Mouse (Mus musculus): ENCODE data around the gene Nhlrc3.
A peak's percentile ranks its signal among the peaks of the same experiment; 100 is the strongest.

The Nhlrc3 gene

GRCm38 (mm10) chr3:53454561-53454960 lies 8.6 kb downstream of the Nhlrc3 start:
- no peak for DNase-seq (ENCODE audit: low spot score in 2 of 2)

GRCm38 (mm10) chr3:53454005-53454404 lies 9.1 kb downstream of the Nhlrc3 start:
- DNase-seq (ENCODE audit: low spot score in 2 of 2), result no peak

GRCm38 (mm10) chr3:53453346-53453745 lies 9.8 kb downstream of the Nhlrc3 start:
- no peak for DNase-seq (ENCODE audit: low spot score in 2 of 2)

- peak in 1 of 2 experiments; percentile 13 for DNase-seq (ENCODE audit: low spot score in 2 of 2)
Observed at GRCm38 (mm10) chr3:53452351-53452750, 10.8 kb downstream of the Nhlrc3 start.

GRCm38 (mm10) chr3:53450666-53451065 lies 12.5 kb downstream of the Nhlrc3 start:
- peak in 1 of 2 experiments; percentile 19 for DNase-seq (ENCODE audit: low spot score in 2 of 2)

GRCm38 (mm10) chr3:53448208-53448607 lies 14.9 kb downstream of the Nhlrc3 start:
- DNase-seq (ENCODE audit: low spot score in 2 of 2), result peak; percentile 56 to 72

DNA sequence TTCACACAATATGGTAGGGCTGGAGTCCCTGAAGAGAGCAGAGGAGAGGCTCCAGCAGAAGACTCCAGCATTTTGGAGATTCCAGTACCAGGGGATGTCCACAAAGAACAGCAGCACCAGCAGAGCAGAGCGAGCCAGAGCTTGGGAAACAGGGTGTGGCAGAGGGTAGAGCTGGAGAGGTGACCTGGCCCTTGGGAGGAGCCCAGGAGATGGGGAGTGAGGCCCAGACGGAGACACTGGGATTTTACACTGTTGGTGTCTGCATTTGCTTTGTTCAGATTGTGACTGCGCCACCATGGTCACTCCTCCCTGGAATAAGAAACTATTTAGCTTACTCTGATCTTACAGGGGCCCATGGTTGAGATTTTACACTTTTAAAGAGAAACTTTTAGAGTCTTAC lies 16.3 kb downstream of the Nhlrc3 start:
- DNase-seq (ENCODE audit: low spot score in 2 of 2), result peak in 1 of 2 experiments; percentile 20

GRCm38 (mm10) chr3:53445540-53445939 lies 17.6 kb downstream of the Nhlrc3 start:
- peak in 1 of 2 experiments; percentile 21 for DNase-seq (ENCODE audit: low spot score in 2 of 2)

GRCm38 (mm10) chr3:53436550-53436949 lies 26.6 kb downstream of the Nhlrc3 start:
- peak in 1 of 2 experiments; percentile 11 for DNase-seq (ENCODE audit: low spot score in 2 of 2)

DNA sequence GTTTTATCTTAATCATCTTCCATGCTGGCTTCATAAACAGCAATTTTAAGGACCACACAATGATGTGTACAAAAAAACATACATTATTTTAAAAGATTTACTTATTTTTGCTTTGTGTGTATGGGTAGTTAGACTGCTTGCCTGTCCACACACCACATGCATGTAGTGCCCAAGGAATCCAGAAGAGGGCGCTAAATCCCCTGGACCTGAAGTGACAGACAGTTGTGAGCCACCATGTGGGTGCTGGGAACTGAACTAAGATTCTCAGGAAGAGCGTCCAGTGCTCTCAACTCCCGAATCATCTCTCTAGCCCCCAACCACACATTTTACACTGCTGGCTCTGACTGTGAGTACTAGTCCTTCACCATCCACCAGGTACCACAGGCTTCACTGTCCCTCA lies 28.5 kb downstream of the Nhlrc3 start:
- DNase-seq (ENCODE audit: low spot score in 2 of 2), result no peak

DNA sequence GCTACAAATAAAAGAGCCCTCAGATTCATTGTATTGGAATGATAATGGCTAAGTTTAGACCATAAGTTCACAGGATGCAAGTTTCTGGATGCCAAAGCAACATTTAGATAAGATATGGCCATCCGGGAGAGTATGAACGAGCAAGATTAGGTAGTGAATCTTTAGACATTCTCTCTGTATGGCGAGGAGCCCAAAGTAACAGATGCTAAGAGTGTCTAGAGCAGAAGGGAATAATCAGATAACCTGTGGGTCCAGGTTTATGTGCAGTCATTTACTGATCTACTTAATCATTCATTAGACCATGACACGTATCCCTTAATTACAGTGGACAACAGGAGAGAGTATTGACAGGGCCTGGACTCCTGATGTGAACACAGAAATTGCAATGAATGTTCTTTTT lies 39.6 kb downstream of the Nhlrc3 start:
- no peak for DNase-seq (ENCODE audit: low spot score in 2 of 2)

DNA sequence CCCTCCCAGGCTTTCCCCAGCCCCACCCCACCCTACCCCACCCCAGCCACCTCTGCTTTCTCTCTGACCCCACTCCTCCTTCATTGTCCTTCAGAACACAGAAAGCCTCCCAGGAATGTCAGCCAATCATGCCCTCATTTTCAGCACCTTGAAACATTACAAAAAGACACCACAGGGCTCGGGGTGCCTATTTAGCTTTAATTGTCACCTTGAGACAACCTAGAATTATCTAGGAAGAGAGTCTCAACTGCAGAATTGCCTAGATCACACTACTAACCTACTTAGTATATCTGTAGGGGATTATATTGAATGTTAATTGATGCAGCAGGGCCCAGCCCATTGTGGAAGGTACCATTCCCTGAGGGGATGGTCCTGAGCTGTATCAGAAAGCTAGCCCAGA lies 40.4 kb downstream of the Nhlrc3 start:
- no peak for DNase-seq (ENCODE audit: low spot score in 2 of 2)

DNA sequence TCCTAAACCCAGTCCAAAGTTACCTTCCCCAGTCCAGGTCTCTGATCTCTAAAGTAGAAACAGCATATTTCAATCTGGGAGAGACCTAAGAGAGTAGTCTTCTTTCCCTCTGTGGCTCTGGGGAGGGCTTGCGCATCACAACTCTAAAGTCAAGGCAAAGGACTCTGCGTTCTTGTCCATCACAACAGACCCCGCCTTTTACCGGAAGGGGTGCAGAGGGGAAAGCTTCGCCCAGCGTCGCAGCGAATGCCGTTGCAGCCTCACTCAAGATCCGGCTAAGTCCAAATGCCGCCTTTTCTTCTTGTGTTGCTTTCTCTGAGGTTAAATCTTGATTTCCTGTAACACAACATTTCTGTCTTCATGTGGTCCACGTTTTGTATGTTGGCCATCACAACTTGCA lies 41.5 kb downstream of the Nhlrc3 start:
- DNase-seq (ENCODE audit: low spot score in 2 of 2), result peak in 1 of 2 experiments; percentile 5

GRCm38 (mm10) chr3:53417701-53418100 lies 45.4 kb downstream of the Nhlrc3 start:
- no peak for DNase-seq (ENCODE audit: low spot score in 2 of 2)

GRCm38 (mm10) chr3:53416036-53416506 lies 47.1 kb downstream of the Nhlrc3 start:
- peak; percentile 37 to 66 for DNase-seq (ENCODE audit: low spot score in 2 of 2)

DNA sequence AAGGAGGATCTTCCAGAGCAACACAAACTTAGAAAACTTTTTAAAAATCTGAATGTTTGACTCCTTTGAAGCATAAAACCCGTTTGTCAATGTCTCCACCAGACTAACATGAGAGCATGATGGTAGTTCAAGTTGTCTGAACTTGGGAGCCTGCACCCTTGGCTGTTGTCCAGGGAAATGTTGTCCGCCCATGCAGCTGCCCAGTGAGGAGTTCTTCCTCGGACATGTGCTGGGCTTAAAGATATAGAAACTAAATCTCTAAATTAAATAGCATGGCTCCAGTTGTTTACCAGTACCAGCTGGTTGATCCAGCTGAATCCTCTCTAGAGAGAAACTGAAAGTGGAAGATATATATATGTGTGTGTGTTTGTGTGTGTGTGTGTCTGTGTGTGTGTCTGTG lies 49.2 kb downstream of the Nhlrc3 start:
- DNase-seq (ENCODE audit: low spot score in 2 of 2), result no peak

GRCm38 (mm10) chr3:53413465-53413864 lies 49.7 kb downstream of the Nhlrc3 start:
- DNase-seq (ENCODE audit: low spot score in 2 of 2), result no peak

DNA sequence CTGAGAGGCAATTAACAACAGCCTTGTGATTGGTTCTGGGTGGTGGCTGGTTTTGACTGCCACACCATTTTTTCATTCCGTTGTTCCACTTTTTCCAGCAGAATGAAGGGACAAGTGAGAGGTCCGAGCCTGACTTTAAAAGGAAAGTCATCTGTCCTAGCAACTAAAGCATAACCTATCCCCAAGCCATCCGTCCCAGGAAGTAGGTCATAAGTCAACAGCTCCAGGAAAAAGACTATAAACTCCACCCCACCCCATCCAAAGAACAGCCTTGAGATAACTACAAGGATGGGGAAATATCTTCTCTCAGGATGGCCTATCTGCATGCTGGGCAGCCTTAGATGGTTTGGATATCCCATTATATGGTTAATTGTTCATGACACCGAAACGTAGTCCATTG lies 50.9 kb downstream of the Nhlrc3 start:
- DNase-seq (ENCODE audit: low spot score in 2 of 2), result no peak

GRCm38 (mm10) chr3:53410031-53410430 lies 53.1 kb downstream of the Nhlrc3 start:
- DNase-seq (ENCODE audit: low spot score in 2 of 2), result no peak

- peak in 1 of 2 experiments; percentile 15 for DNase-seq (ENCODE audit: low spot score in 2 of 2)
Observed at GRCm38 (mm10) chr3:53407145-53407544, 56.0 kb downstream of the Nhlrc3 start.
